28 mouse cellular contexts compared by ENCODE assay signal in genomic region chr13:92263566-92263965, GRCm38 (mm10). TPM values are rescaled to one million over a fixed set of nuclear protein-coding genes. Genes with fewer than 3 reads are reported as not detected.
"Had no signal": no experiment of that assay in that cellular context is flagged by ENCODE, and none has a peak within 500 bp of the region (broad histone marks: within the 10 kb centered on the region; RNA-seq: fewer than 3 reads in every experiment).

No protein-coding gene starts in this region.

- H3K27me3 ChIP-seq: limb, embryonic 12.5 days; limb, embryonic 15.5 days; midbrain, embryonic 12.5 days; midbrain, embryonic 15.5 days; neural tube, embryonic 13.5 days; stomach, embryonic 15.5 days had no signal

- H3K4me2 ChIP-seq: limb, embryonic 12.5 days; limb, embryonic 15.5 days; liver, embryonic 11.5 days; lung, embryonic 14.5 days; midbrain, embryonic 12.5 days; midbrain, embryonic 15.5 days; neural tube, embryonic 13.5 days; stomach, embryonic 15.5 days had no signal

- H3K36me3 ChIP-seq: midbrain, embryonic 15.5 days had no signal

- H3K9ac ChIP-seq: limb, embryonic 12.5 days; limb, embryonic 15.5 days; liver, embryonic 14.5 days; liver, postnatal 0 days; lung, embryonic 14.5 days; midbrain, embryonic 12.5 days; midbrain, embryonic 15.5 days; neural tube, embryonic 13.5 days; stomach, embryonic 15.5 days had no signal

- H3K4me1 ChIP-seq: limb, embryonic 12.5 days; limb, embryonic 15.5 days; midbrain, embryonic 12.5 days; midbrain, embryonic 15.5 days; neural tube, embryonic 13.5 days; stomach, embryonic 15.5 days had no signal

- H3K9me3 ChIP-seq: limb, embryonic 12.5 days; limb, embryonic 15.5 days; midbrain, embryonic 12.5 days; midbrain, embryonic 15.5 days; neural tube, embryonic 13.5 days; stomach, embryonic 15.5 days had no signal

- H3K27ac ChIP-seq: limb, embryonic 12.5 days; limb, embryonic 15.5 days; liver, embryonic 14.5 days; macrophage; midbrain, embryonic 12.5 days; midbrain, embryonic 15.5 days; neural tube, embryonic 13.5 days; stomach, embryonic 15.5 days had no signal

- ATAC-seq: liver, postnatal 0 days; lung, postnatal 0 days; midbrain, embryonic 15.5 days had no signal

- H3K4me3 ChIP-seq: limb, embryonic 12.5 days; limb, embryonic 15.5 days; midbrain, embryonic 12.5 days; midbrain, embryonic 15.5 days; neural tube, embryonic 13.5 days; stomach, embryonic 15.5 days had no signal

- DNase-seq: kidney, adult 9 months; kidney, postnatal 14 days; kidney, postnatal 4 days; liver, postnatal 0 days; lung, embryonic 14.5 days; right cerebral cortex, adult 18-20 months; right cerebral cortex, postnatal 14 days; right cerebral cortex, postnatal 4 days; thymus, adult 18-20 months; thymus, postnatal 36 days had no signal

RNA-seq across cellular contexts. Expression of gene Gm20379, which starts 42.2 kb away (rescaled TPM):
- total RNA-seq: layer of hippocampus, adult 18-20 months; layer of hippocampus, postnatal 14 days; left cerebral cortex, adult 18-20 months; left cerebral cortex, postnatal 36 days; megakaryocyte, adult 5-6 weeks; neutrophil, adult 5-6 weeks had no signal
- polyA plus RNA-seq: macrophage; testis, adult 2 months; urinary bladder, adult 2 months had no signal
